In genomic region chr10:60413756-60414155, GRCm38 (mm10) we compare ENCODE assay signal across 28 mouse cellular contexts. TPM values are rescaled to one million over a fixed set of nuclear protein-coding genes. Genes with fewer than 3 reads are reported as not detected.
A peak's percentile ranks its signal among the peaks of the same experiment; 100 is the strongest.
DNase-seq lines count a peak whose midpoint lies in the region; ATAC-seq and TF ChIP-seq lines count a peak whose summit lies in the region.
"Had no signal": no experiment of that assay in that cellular context is flagged by ENCODE, and none has a peak within 500 bp of the region (broad histone marks: within the 10 kb centered on the region; RNA-seq: fewer than 3 reads in every experiment).

No protein-coding gene starts in this region.

- H3K27me3 ChIP-seq in testis, adult 2 months (ENCODE audit: control insufficient read depth, insufficient read depth, low read length): no peaks in the 10 kb centered on the region

- peak; percentile 45; the same call in 1 of the 2 replicates for ATAC-seq in neutrophil, adult 5-6 weeks (ENCODE audit: extremely low read depth, insufficient number of reproducible peaks, low FRiP score, poor library complexity, severe bottlenecking)
- ATAC-seq in inflammation-experienced regulatory T-cells, adult 6 months: no peak
- ATAC-seq: activated CD4-positive, CD25-positive, alpha-beta regulatory T cell, adult 4 months; CD4-positive, CD25-positive, alpha-beta regulatory T cell, adult 4 months; forebrain, embryonic 13.5 days; forebrain, embryonic 16.5 days; hindbrain, embryonic 16.5 days had no signal

- H3K27ac ChIP-seq in testis, adult 2 months (ENCODE audit: control insufficient read depth, insufficient read depth, low read depth, low read length): no peak overlapping the region
- H3K27ac ChIP-seq: forebrain, embryonic 10.5 days; forebrain, embryonic 13.5 days; hindbrain, embryonic 13.5 days had no signal

- H3K4me3 ChIP-seq in testis, adult 2 months (ENCODE audit: control insufficient read depth, low read depth, low read length): peak overlapping the region; percentile 71
- H3K4me3 ChIP-seq: forebrain, embryonic 10.5 days; forebrain, embryonic 13.5 days; hindbrain, embryonic 13.5 days had no signal

- peak; percentile 27 to 29 for DNase-seq in spleen, adult 18-20 months
- DNase-seq in spleen, postnatal 14 days (ENCODE audit: low spot score in 2 of 2): no peak
- no peak for DNase-seq in testis, postnatal 10 days (ENCODE audit: low spot score)
- DNase-seq in lung, postnatal 10 days: no peak
- DNase-seq: adrenal gland, adult 8-10 months; adrenal gland, postnatal 25 days; cerebellum, adult 11-12 months; cerebellum, adult 9-10 months; cerebellum, postnatal 14 days; gastrocnemius, postnatal 10 days; gastrocnemius, postnatal 36 days; heart, adult 11 months had no signal

- no peaks in the 10 kb centered on the region for H3K36me3 ChIP-seq in testis, adult 2 months (ENCODE audit: control insufficient read depth, insufficient read depth, low read length)
- H3K36me3 ChIP-seq: forebrain, embryonic 10.5 days; hindbrain, embryonic 13.5 days had no signal

- TF ChIP-seq POLR2A in testis, adult 2 months (IDR thresholded peaks at IDR 0.05; ENCODE audit: control insufficient read depth, low read depth, low read length): no peak

- TF ChIP-seq CTCF in testis, adult 2 months (IDR thresholded peaks at IDR 0.05; ENCODE audit: control insufficient read depth, insufficient read depth, insufficient replicate concordance, low read depth, low read length): no peak

- peaks cover 2% of the 10 kb centered on the region for H3K4me1 ChIP-seq in testis, adult 2 months (ENCODE audit: control insufficient read depth, insufficient read depth, low read length)
- H3K4me1 ChIP-seq: forebrain, embryonic 10.5 days; forebrain, embryonic 13.5 days had no signal

RNA-seq across cellular contexts. Expression of gene Gm17455, which starts 14.2 kb away (rescaled TPM):
- not detected in 2 replicates for polyA plus RNA-seq in testis, adult 2 months (2012; rRNA removed)
- 10.4 and 16.6 TPM in 2 replicates for total RNA-seq in neutrophil, adult 5-6 weeks (2017)
- polyA plus RNA-seq in inflammation-experienced regulatory T-cells, adult 6 months (2017; shearing (Covaris generic)): 1 to 10 TPM in 2 of 3 experiments, under 1 TPM in 1; 0.79 to 3.3 (median 1.5) TPM
- total RNA-seq: adrenal gland, adult 8-10 months; adrenal gland, postnatal 25 days; gastrocnemius, adult 18-20 months; gastrocnemius, postnatal 10 days; gastrocnemius, postnatal 36 days; heart, adult 8-10 months; heart, postnatal 25 days; hematopoietic stem cell, adult 5-6 weeks had no signal
- polyA plus RNA-seq: C2C12; heart, embryonic 14.5 days had no signal

Comparison
In these comparisons a context has a peak if more than half of its experiments do, and no peak if none do; other contexts are left out.
1. DNase-seq: peak in spleen, adult 18-20 months (2 of 2); none in spleen, postnatal 14 days (0 of 2), testis, postnatal 10 days (single experiment) and lung, postnatal 10 days (single experiment).